Mouse (Mus musculus) liver, postnatal 0 days (tissue): ENCODE results near the gene Adgrl4. TPM values are rescaled to one million over a fixed set of nuclear protein-coding genes. Genes with fewer than 3 reads are reported as not detected.

ENCODE experiments used
- ATAC-seq: fragments of 200-750 bp; cut with Nextera tagmentation; 2 replicates; pipeline ENCODE4 v1.8.0; 2017; ENCODE audit warnings: mild to moderate bottlenecking, moderate library complexity
- DNase-seq: peaks from one replicate; pipeline ENCODE4 v3.0.0-alpha.2; 2016
- H3K27ac ChIP-seq: fragments of 300-500 bp; sonication (generic); 2 replicates; pipeline ENCODE4 v1.5.1; 2014; ENCODE audit warnings: antibody characterized with exemption, moderate library complexity, mild to moderate bottlenecking, low read depth
- H3K27me3 ChIP-seq: fragments of 300-500 bp; sonication (generic); 2 replicates; pipeline ENCODE4 v1.6.1; 2014; ENCODE audit warnings: low read length, control low read depth, mixed read lengths; ENCODE audit not compliant: insufficient read depth
- H3K36me3 ChIP-seq: fragments of 300-500 bp; sonication (generic); replicated peaks from 2 replicates; pipeline ENCODE4 v1.6.1; 2014; ENCODE audit warnings: mild to moderate bottlenecking, control low read depth, low read length, moderate library complexity, mixed read lengths; ENCODE audit not compliant: insufficient read depth
- H3K4me1 ChIP-seq: fragments of 300-500 bp; sonication (generic); 2 replicates; pipeline ENCODE4 v1.6.1; 2014; ENCODE audit warnings: antibody characterized with exemption, mild to moderate bottlenecking, control low read depth; ENCODE audit not compliant: insufficient read depth
- H3K4me2 ChIP-seq: fragments of 300-500 bp; sonication (generic); 2 replicates; pipeline ENCODE4 v1.6.1; 2014; ENCODE audit warnings: low read depth, mild to moderate bottlenecking, low read length, moderate library complexity, mixed read lengths
- H3K4me3 ChIP-seq: fragments of 300-500 bp; sonication (generic); 2 replicates; pipeline ENCODE4 v1.5.1; 2014; ENCODE audit warnings: low read depth, low read length
- H3K9ac ChIP-seq: fragments of 300-500 bp; sonication (generic); replicated peaks from 2 replicates; pipeline ENCODE4 v1.6.1; 2014; ENCODE audit warnings: mild to moderate bottlenecking, moderate library complexity
- H3K9me3 ChIP-seq: fragments of 300-500 bp; sonication (generic); 2 replicates; pipeline ENCODE4 v1.6.1; 2016; ENCODE audit warnings: mild to moderate bottlenecking, control low read depth, low read length, mixed read lengths
- CTCF ChIP-seq: sonication (generic); IDR thresholded peaks from 2 replicates; pipeline ENCODE4 v1.5.1; 2016; ENCODE audit warnings: antibody characterized with exemption, low read depth
- EP300 ChIP-seq: IDR thresholded peaks from 2 replicates; pipeline ENCODE4 v1.6.1; 2016; ENCODE audit warnings: antibody characterized with exemption, low read depth, mild to moderate bottlenecking
- WGBS: fragments of 180-500 bp; shearing (Covaris S2); extraction: QIAGEN DNeasy Blood & Tissue Kit; methylation state at CpG from one replicate; pipeline ENCODE4 v1.1.7; 2014; ENCODE audit not compliant: insufficient replicate concordance; 5-methylcytosine and 5-hydroxymethylcytosine counted together
- polyA plus RNA-seq: library from polyadenylated mRNA; unstranded; fragments of >200 nt; fragmentation: Nextera tagmentation; extraction: Ambion mirVana; gene quantifications from 2 replicates; pipeline ENCODE4 v1.2.1, GENCODE M21; 2015

The Adgrl4 gene
- polyA plus RNA-seq, result 6.5 and 7.1 TPM in 2 replicates

- H3K4me3 ChIP-seq, result peak within 1 kb of the TSS; percentile 37
- 1% methylated on average over 17 of the region's 17 CpGs for WGBS
- DNase-seq (peak; percentile 25), ATAC-seq (peak; percentile 79)
- H3K27ac ChIP-seq, result peak within 1 kb of the TSS; percentile 49
- no peaks in the 10 kb centered on the region for H3K27me3 ChIP-seq
- no peaks in the 10 kb centered on the region for H3K36me3 ChIP-seq
- no peaks in the 10 kb centered on the region for H3K9me3 ChIP-seq
- peaks cover 4% of the 10 kb centered on the region; the same call in 1 of the 2 replicates for H3K4me1 ChIP-seq
- H3K4me2 ChIP-seq, result peak within 1 kb of the TSS; percentile 52
- peak within 1 kb of the TSS; percentile 35; the same call in 1 of the 2 replicates for H3K9ac ChIP-seq
- no peak for TF ChIP-seq EP300
- no peak for TF ChIP-seq CTCF
Observed at GRCm38 (mm10) chr3:151437693-151438092, at the start of gene Adgrl4. Gene Adgrl4, plus strand, starts transcription at chr3:151437887.

GRCm38 (mm10) chr3:151390912-151391311, 46.8 kb upstream of the Adgrl4 start:
- no peak for TF ChIP-seq EP300
- no peak for TF ChIP-seq CTCF

GRCm38 (mm10) chr3:151392891-151393290, 44.8 kb upstream of the Adgrl4 start:
- 73% methylated on average over 4 of the region's 4 CpGs for WGBS
- no peak for ATAC-seq

More at GRCm38 (mm10) chr3:151390912-151391311, 46.8 kb upstream of the Adgrl4 start:
- no peak overlapping the region for H3K9ac ChIP-seq
- no peak overlapping the region for H3K4me3 ChIP-seq
- no peak for ATAC-seq
- no peaks in the 10 kb centered on the region for H3K9me3 ChIP-seq
- H3K4me2 ChIP-seq, result no peak overlapping the region
- no peak for DNase-seq
- no peaks in the 10 kb centered on the region for H3K4me1 ChIP-seq
- H3K36me3 ChIP-seq, result no peaks in the 10 kb centered on the region
- no peak overlapping the region for H3K27ac ChIP-seq
- H3K27me3 ChIP-seq, result no peaks in the 10 kb centered on the region

GRCm38 (mm10) chr3:151393330-151393729, 44.4 kb upstream of the Adgrl4 start:
- TF ChIP-seq EP300 (no peak), CTCF (no peak)
- DNase-seq (no peak), ATAC-seq (no peak)

More at GRCm38 (mm10) chr3:151392891-151393290, 44.8 kb upstream of the Adgrl4 start:
- DNase-seq, result no peak
- Histone ChIP-seq H3K9me3 (no peaks in the 10 kb centered on the region), H3K4me3 (no peak overlapping the region), H3K4me1 (no peaks in the 10 kb centered on the region), H3K9ac (no peak overlapping the region), H3K27me3 (no peaks in the 10 kb centered on the region), H3K4me2 (no peak overlapping the region), H3K27ac (no peak overlapping the region), H3K36me3 (no peaks in the 10 kb centered on the region)
- TF ChIP-seq CTCF, result no peak
- TF ChIP-seq EP300, result no peak

GRCm38 (mm10) chr3:151399270-151399669, 38.4 kb upstream of the Adgrl4 start:
- H3K27me3 ChIP-seq, result no peaks in the 10 kb centered on the region
- WGBS, result 88% methylated on average over 1 of the region's 1 CpGs
- H3K27ac ChIP-seq, result no peak overlapping the region
- H3K4me3 ChIP-seq, result no peak overlapping the region
- DNase-seq, result no peak
- H3K9ac ChIP-seq, result no peak overlapping the region
- H3K4me2 ChIP-seq, result no peak overlapping the region
- H3K36me3 ChIP-seq, result no peaks in the 10 kb centered on the region
- TF ChIP-seq EP300, result no peak
- no peak for TF ChIP-seq CTCF
- H3K4me1 ChIP-seq, result no peaks in the 10 kb centered on the region
- no peaks in the 10 kb centered on the region for H3K9me3 ChIP-seq
- ATAC-seq, result no peak

More at GRCm38 (mm10) chr3:151393330-151393729, 44.4 kb upstream of the Adgrl4 start:
- H3K36me3 ChIP-seq, result no peaks in the 10 kb centered on the region
- no peak overlapping the region for H3K27ac ChIP-seq
- WGBS, result 54% methylated on average over 1 of the region's 1 CpGs
- no peak overlapping the region for H3K9ac ChIP-seq
- H3K4me3 ChIP-seq, result no peak overlapping the region
- no peaks in the 10 kb centered on the region for H3K9me3 ChIP-seq
- no peak overlapping the region for H3K4me2 ChIP-seq
- H3K4me1 ChIP-seq, result no peaks in the 10 kb centered on the region
- H3K27me3 ChIP-seq, result no peaks in the 10 kb centered on the region

GRCm38 (mm10) chr3:151411031-151411430, 26.7 kb upstream of the Adgrl4 start:
- no peaks in the 10 kb centered on the region for H3K27me3 ChIP-seq
- DNase-seq, result no peak
- H3K27ac ChIP-seq, result no peak overlapping the region
- no peaks in the 10 kb centered on the region for H3K36me3 ChIP-seq
- H3K4me3 ChIP-seq, result no peak overlapping the region
- no peak overlapping the region for H3K9ac ChIP-seq
- WGBS, result 62% methylated on average over 2 of the region's 2 CpGs
- TF ChIP-seq CTCF (no peak), EP300 (no peak)
- no peak for ATAC-seq
- H3K9me3 ChIP-seq, result no peaks in the 10 kb centered on the region
- H3K4me1 ChIP-seq, result no peaks in the 10 kb centered on the region
- no peak overlapping the region for H3K4me2 ChIP-seq

- Histone ChIP-seq H3K4me2 (no peak overlapping the region), H3K9me3 (no peaks in the 10 kb centered on the region), H3K4me3 (no peak overlapping the region), H3K36me3 (no peaks in the 10 kb centered on the region), H3K4me1 (no peaks in the 10 kb centered on the region), H3K27ac (no peak overlapping the region), H3K9ac (no peak overlapping the region), H3K27me3 (no peaks in the 10 kb centered on the region)
- DNase-seq, result no peak
- WGBS, result 86% methylated on average over 4 of the region's 4 CpGs
- no peak for TF ChIP-seq CTCF
- no peak for TF ChIP-seq EP300
- no peak for ATAC-seq
Observed at GRCm38 (mm10) chr3:151411488-151411887, 26.2 kb upstream of the Adgrl4 start.
